Mouse (Mus musculus) spleen, postnatal 14 days (tissue): Measurements from ENCODE around the gene Nkapd1.
A peak's percentile ranks its signal among the peaks of the same experiment; 100 is the strongest.

Experiments used
- DNase-seq, 2 experiments: peaks; one replicate each; pipeline ENCODE4 v3.0.0; 2021 to 2022; ENCODE audit warnings: low spot score in 2 of 2

The Nkapd1 gene

GRCm38 (mm10) chr9:50601536-50601935 is 15.7 kb downstream of the Nkapd1 start:
- DNase-seq, result no peak

- DNase-seq, result no peak
Measured at GRCm38 (mm10) chr9:50596973-50597372, 20.3 kb downstream of the Nkapd1 start.

- no peak for DNase-seq
Measured at GRCm38 (mm10) chr9:50594794-50595417, 22.4 kb downstream of the Nkapd1 start.

- peak; percentile 12 to 56 for DNase-seq
Measured at GRCm38 (mm10) chr9:50593544-50593943, 23.7 kb downstream of the Nkapd1 start.

GRCm38 (mm10) chr9:50592955-50593354 is 24.3 kb downstream of the Nkapd1 start:
- no peak for DNase-seq

- DNase-seq, result no peak
Measured at GRCm38 (mm10) chr9:50590856-50591518, 26.3 kb downstream of the Nkapd1 start.

- DNase-seq, result no peak
Measured at GRCm38 (mm10) chr9:50586955-50587354, 30.3 kb downstream of the Nkapd1 start.

GRCm38 (mm10) chr9:50585145-50585818 is 32.0 kb downstream of the Nkapd1 start:
- DNase-seq, result no peak

- no peak for DNase-seq
Measured at GRCm38 (mm10) chr9:50580370-50580769, 36.9 kb downstream of the Nkapd1 start.

GRCm38 (mm10) chr9:50569599-50570525 is 47.4 kb downstream of the Nkapd1 start:
- DNase-seq, result no peak

GRCm38 (mm10) chr9:50567881-50568280 is 49.4 kb downstream of the Nkapd1 start:
- DNase-seq, result no peak

- DNase-seq, result no peak
Measured at GRCm38 (mm10) chr9:50567372-50567771, 49.9 kb downstream of the Nkapd1 start.

GRCm38 (mm10) chr9:50565940-50566339 is 51.3 kb downstream of the Nkapd1 start:
- no peak for DNase-seq

GRCm38 (mm10) chr9:50565173-50565572 is 52.1 kb downstream of the Nkapd1 start:
- no peak for DNase-seq

- DNase-seq, result no peak
Measured at GRCm38 (mm10) chr9:50561918-50562360, 55.3 kb downstream of the Nkapd1 start.

- DNase-seq, result no peak
Measured at GRCm38 (mm10) chr9:50561145-50561917, 55.9 kb downstream of the Nkapd1 start, which contains the start of gene Tex12. Gene Tex12 (minus strand): TSS chr9:50561325.
